Mouse (Mus musculus): Measurements from ENCODE around the gene Kidins220. TPM values are rescaled to one million over a fixed set of nuclear protein-coding genes. Genes with fewer than 3 reads are reported as not detected.
A peak's percentile ranks its signal among the peaks of the same experiment; 100 is the strongest.

Kidins220 gene
- polyA plus RNA-seq, 1 experiment, result 44.5 TPM

GRCm38 (mm10) chr12:25097052-25097209 is 122.2 kb downstream of the Kidins220 start, which contains the start of gene Id2:
Gene Id2, minus strand, starts transcription at chr12:25097140.
- Histone ChIP-seq H3K4me1 (ENCODE audit: control insufficient read depth, insufficient read depth, low read length) (peaks cover 3% of the 10 kb centered on the region), H3K36me3 (ENCODE audit: control insufficient read depth, insufficient read depth, low read length, poor library complexity, severe bottlenecking) (no peaks in the 10 kb centered on the region), H3K27ac (ENCODE audit: insufficient read depth, low read length) (peak within 1 kb of the TSS; percentile 5; the same call in 1 of the 2 replicates), H3K9me3 (replicated peaks; ENCODE audit: control insufficient read depth, insufficient read depth, low read length, poor library complexity, severe bottlenecking) (no peaks in the 10 kb centered on the region), H3K27me3 (ENCODE audit: control insufficient read depth, insufficient read depth, low read length, poor library complexity, severe bottlenecking) (peaks cover 8% of the 10 kb centered on the region), H3K9ac (ENCODE audit: low read depth, poor library complexity, severe bottlenecking) (peak within 1 kb of the TSS; percentile 65), H3K4me3 (ENCODE audit: low read depth, low read length) (peak within 1 kb of the TSS; percentile 86)
- TF ChIP-seq EP300 (IDR thresholded peaks at IDR 0.05; ENCODE audit: insufficient read depth, low read depth, low read length) (no peak), POLR2A (IDR thresholded peaks at IDR 0.05; ENCODE audit: insufficient read depth, low read length) (no peak)

DNA sequence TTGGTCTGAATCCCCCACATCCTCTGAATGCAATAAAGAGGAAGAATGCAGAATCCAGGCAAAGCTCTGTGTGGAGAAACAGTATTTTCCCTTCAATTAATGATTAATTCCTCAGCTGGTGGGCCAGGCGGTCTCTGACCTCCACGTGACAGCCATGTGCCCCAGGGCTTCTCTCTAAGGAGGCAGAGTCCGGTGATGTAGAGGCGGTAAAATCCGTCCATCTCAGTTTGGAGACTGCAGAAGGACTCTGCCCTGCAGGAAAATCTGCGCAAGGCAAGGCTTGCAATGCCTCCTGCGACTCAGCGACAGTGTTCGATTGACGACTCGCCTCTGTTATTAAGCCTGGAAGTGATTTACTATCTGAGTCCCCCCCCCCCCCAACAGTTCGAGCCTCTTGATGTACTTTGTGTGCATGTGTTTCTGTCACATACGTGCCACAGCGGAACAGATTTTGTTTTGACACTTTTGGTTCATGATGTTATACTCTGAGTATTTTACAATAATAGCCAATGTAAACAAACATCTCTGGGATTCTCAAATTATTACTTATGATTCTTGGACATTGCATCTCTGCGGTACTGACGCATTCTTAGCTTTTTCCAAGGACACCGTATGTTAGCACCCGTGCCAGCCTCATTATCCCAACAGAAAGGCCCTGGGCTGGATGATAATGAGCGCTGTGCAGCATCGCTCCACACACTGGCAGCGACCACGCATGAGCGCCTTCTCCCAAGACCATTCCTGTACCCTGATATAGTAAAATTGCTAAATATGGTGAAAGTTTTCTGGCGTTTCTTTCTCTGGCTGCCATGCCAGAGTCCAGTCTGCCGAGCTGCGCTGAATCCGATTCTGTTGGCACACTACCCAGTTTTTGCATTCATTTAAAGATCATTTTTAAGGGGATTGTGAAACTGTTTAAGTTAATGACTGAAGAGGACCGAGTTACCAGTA is 122.8 kb downstream of the Kidins220 start:
- TF ChIP-seq EP300 (IDR thresholded peaks at IDR 0.05; ENCODE audit: insufficient read depth, low read depth, low read length), result no peak
- no peak for TF ChIP-seq POLR2A (IDR thresholded peaks at IDR 0.05; ENCODE audit: insufficient read depth, low read length)
- no peak for TF ChIP-seq CTCF (IDR thresholded peaks at IDR 0.05; ENCODE audit: low read depth, low read length)
- Histone ChIP-seq H3K27ac (ENCODE audit: insufficient read depth, low read length) (no peak overlapping the region), H3K36me3 (ENCODE audit: control insufficient read depth, insufficient read depth, low read length, poor library complexity, severe bottlenecking) (no peaks in the 10 kb centered on the region), H3K9ac (ENCODE audit: low read depth, poor library complexity, severe bottlenecking) (peak overlapping the region; percentile 65), H3K27me3 (ENCODE audit: control insufficient read depth, insufficient read depth, low read length, poor library complexity, severe bottlenecking) (peaks cover 8% of the 10 kb centered on the region), H3K9me3 (replicated peaks; ENCODE audit: control insufficient read depth, insufficient read depth, low read length, poor library complexity, severe bottlenecking) (no peaks in the 10 kb centered on the region), H3K4me3 (ENCODE audit: low read depth, low read length) (no peak overlapping the region), H3K4me1 (ENCODE audit: control insufficient read depth, insufficient read depth, low read length) (peaks cover 3% of the 10 kb centered on the region)

GRCm38 (mm10) chr12:25098161-25098550 is 123.4 kb downstream of the Kidins220 start:
- Histone ChIP-seq H3K36me3 (ENCODE audit: control insufficient read depth, insufficient read depth, low read length, poor library complexity, severe bottlenecking) (no peaks in the 10 kb centered on the region), H3K27ac (ENCODE audit: insufficient read depth, low read length) (no peak overlapping the region), H3K9me3 (replicated peaks; ENCODE audit: control insufficient read depth, insufficient read depth, low read length, poor library complexity, severe bottlenecking) (no peaks in the 10 kb centered on the region), H3K4me1 (ENCODE audit: control insufficient read depth, insufficient read depth, low read length) (peaks cover 3% of the 10 kb centered on the region), H3K4me3 (ENCODE audit: low read depth, low read length) (peak overlapping the region; percentile 73), H3K9ac (ENCODE audit: low read depth, poor library complexity, severe bottlenecking) (peak overlapping the region; percentile 65), H3K27me3 (ENCODE audit: control insufficient read depth, insufficient read depth, low read length, poor library complexity, severe bottlenecking) (peaks cover 8% of the 10 kb centered on the region)
- TF ChIP-seq POLR2A (IDR thresholded peaks at IDR 0.05; ENCODE audit: insufficient read depth, low read length) (no peak), CTCF (IDR thresholded peaks at IDR 0.05; ENCODE audit: low read depth, low read length) (no peak), EP300 (IDR thresholded peaks at IDR 0.05; ENCODE audit: insufficient read depth, low read depth, low read length) (no peak)

GRCm38 (mm10) chr12:25098561-25099312 is 124.0 kb downstream of the Kidins220 start:
- TF ChIP-seq POLR2A (IDR thresholded peaks at IDR 0.05; ENCODE audit: insufficient read depth, low read length) (no peak), EP300 (IDR thresholded peaks at IDR 0.05; ENCODE audit: insufficient read depth, low read depth, low read length) (peak; percentile 74; the same call in 1 of the 2 replicates)
- peak overlapping the region; percentile 73 for H3K4me3 ChIP-seq (ENCODE audit: low read depth, low read length)
- H3K9ac ChIP-seq (ENCODE audit: low read depth, poor library complexity, severe bottlenecking), result peak overlapping the region; percentile 77
- H3K9me3 ChIP-seq (replicated peaks; ENCODE audit: control insufficient read depth, insufficient read depth, low read length, poor library complexity, severe bottlenecking), result no peaks in the 10 kb centered on the region
- H3K4me1 ChIP-seq (ENCODE audit: control insufficient read depth, insufficient read depth, low read length), result peaks cover 3% of the 10 kb centered on the region
- H3K36me3 ChIP-seq (ENCODE audit: control insufficient read depth, insufficient read depth, low read length, poor library complexity, severe bottlenecking), result no peaks in the 10 kb centered on the region
- H3K27me3 ChIP-seq (ENCODE audit: control insufficient read depth, insufficient read depth, low read length, poor library complexity, severe bottlenecking), result peaks cover 8% of the 10 kb centered on the region
- peak overlapping the region; percentile 54 for H3K27ac ChIP-seq (ENCODE audit: insufficient read depth, low read length)

- Histone ChIP-seq H3K9ac (ENCODE audit: low read depth, poor library complexity, severe bottlenecking) (peak overlapping the region; percentile 77; the same call in 1 of the 2 replicates), H3K4me1 (ENCODE audit: control insufficient read depth, insufficient read depth, low read length) (peaks cover 3% of the 10 kb centered on the region)
Measured at GRCm38 (mm10) chr12:25099313-25099562, 124.5 kb downstream of the Kidins220 start.

More at GRCm38 (mm10) chr12:25099313-25099562, 124.5 kb downstream of the Kidins220 start:
- TF ChIP-seq POLR2A (IDR thresholded peaks at IDR 0.05; ENCODE audit: insufficient read depth, low read length) (no peak), EP300 (IDR thresholded peaks at IDR 0.05; ENCODE audit: insufficient read depth, low read depth, low read length) (0 out of 2 replicates have a peak, but pooled peaks have one; percentile 28)
- Histone ChIP-seq H3K36me3 (ENCODE audit: control insufficient read depth, insufficient read depth, low read length, poor library complexity, severe bottlenecking) (no peaks in the 10 kb centered on the region), H3K4me3 (ENCODE audit: low read depth, low read length) (peak overlapping the region; percentile 59), H3K9me3 (replicated peaks; ENCODE audit: control insufficient read depth, insufficient read depth, low read length, poor library complexity, severe bottlenecking) (no peaks in the 10 kb centered on the region), H3K27me3 (ENCODE audit: control insufficient read depth, insufficient read depth, low read length, poor library complexity, severe bottlenecking) (peaks cover 8% of the 10 kb centered on the region), H3K27ac (ENCODE audit: insufficient read depth, low read length) (peak overlapping the region; percentile 54)

Measured in ES-Bruce4 (cell line).